Comparison of ENCODE assay signal across 26 mouse cellular contexts in the genomic region with DNA sequence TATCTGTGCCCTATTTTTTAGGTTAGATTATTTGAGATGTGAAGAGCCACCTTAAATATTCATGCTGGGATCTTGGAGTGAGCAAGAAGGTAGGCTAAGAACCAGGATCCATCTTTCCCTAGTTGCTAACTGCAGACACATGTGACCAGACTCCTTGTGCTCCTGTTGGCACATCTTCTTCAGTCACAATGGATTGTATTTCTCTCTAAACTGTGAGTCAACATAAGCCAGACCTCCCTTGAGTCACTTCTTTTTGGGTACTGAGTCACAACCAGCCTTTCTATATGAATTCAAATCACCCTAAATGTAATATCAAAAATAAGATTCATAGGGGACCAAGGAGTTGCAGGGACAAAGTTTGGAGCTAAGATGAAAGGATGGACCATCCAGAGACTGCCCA.
A peak's percentile ranks its signal among the peaks of the same experiment; 100 is the strongest.
DNase-seq lines count a peak whose midpoint lies in the region; ATAC-seq and TF ChIP-seq lines count a peak whose summit lies in the region.
"Had no signal": no experiment of that assay in that cellular context is flagged by ENCODE, and none has a peak within 500 bp of the region (broad histone marks: within the 10 kb centered on the region; RNA-seq: fewer than 3 reads in every experiment).

No protein-coding gene starts in this region.

- H3K9me3 ChIP-seq in heart, embryonic 13.5 days: no peaks in the 10 kb centered on the region
- H3K9me3 ChIP-seq: embryonic facial prominence, embryonic 10.5 days; embryonic facial prominence, embryonic 13.5 days; forebrain, embryonic 10.5 days; forebrain, embryonic 13.5 days; heart, embryonic 12.5 days; hindbrain, embryonic 12.5 days; hindbrain, embryonic 15.5 days had no signal

- DNase-seq in heart, adult 9 months (ENCODE audit: low spot score in 2 of 2): no peak
- DNase-seq in 3T3-L1 (ENCODE audit: low read depth, low spot score): peak; percentile 72
- peak; percentile 53 for DNase-seq in NIH3T3 (ENCODE audit: low read depth)
- no peak for DNase-seq in thymus, adult 2 months
- no peak for DNase-seq in cerebellum, adult 2 months
- DNase-seq: adrenal gland, postnatal 10 days; adrenal gland, postnatal 36 days; cerebellum, adult 11 months; cerebellum, adult 8-10 months; cerebellum, postnatal 10 days; cerebellum, postnatal 36 days; embryo, embryonic 11 days; gastrocnemius, postnatal 10 days; gastrocnemius, postnatal 36 days; kidney, adult 2 months had no signal

- no peak for TF ChIP-seq CTCF in thymus, adult 2 months (IDR thresholded peaks at IDR 0.05; ENCODE audit: borderline replicate concordance, control insufficient read depth, extremely low read depth, insufficient read depth, low read length, poor library complexity)
- no peak for TF ChIP-seq CTCF in cerebellum, adult 2 months (IDR thresholded peaks at IDR 0.05; ENCODE audit: borderline replicate concordance, insufficient read depth, low read depth, low read length)

- H3K9ac ChIP-seq in heart, embryonic 13.5 days: no peak overlapping the region
- H3K9ac ChIP-seq: embryonic facial prominence, embryonic 13.5 days; forebrain, embryonic 13.5 days; heart, embryonic 12.5 days; hindbrain, embryonic 12.5 days; hindbrain, embryonic 15.5 days had no signal

- no peak for TF ChIP-seq POLR2A in thymus, adult 2 months (IDR thresholded peaks at IDR 0.05; ENCODE audit: control insufficient read depth, extremely low read depth, insufficient read depth, low read length, poor library complexity)
- no peak for TF ChIP-seq POLR2A in cerebellum, adult 2 months (IDR thresholded peaks at IDR 0.05; ENCODE audit: borderline replicate concordance, insufficient read depth, low read length)

- H3K4me2 ChIP-seq in heart, embryonic 13.5 days: no peak overlapping the region
- H3K4me2 ChIP-seq: embryonic facial prominence, embryonic 13.5 days; forebrain, embryonic 13.5 days; heart, embryonic 12.5 days; hindbrain, embryonic 12.5 days; hindbrain, embryonic 15.5 days had no signal

- H3K4me3 ChIP-seq in heart, embryonic 13.5 days: no peak overlapping the region
- no peak overlapping the region for H3K4me3 ChIP-seq in thymus, adult 2 months (ENCODE audit: control insufficient read depth, insufficient read depth, low read length)
- no peak overlapping the region for H3K4me3 ChIP-seq in cerebellum, adult 2 months (replicated peaks; ENCODE audit: insufficient read depth, low read depth, low read length)
- H3K4me3 ChIP-seq: embryonic facial prominence, embryonic 10.5 days; embryonic facial prominence, embryonic 13.5 days; forebrain, embryonic 10.5 days; forebrain, embryonic 13.5 days; heart, embryonic 12.5 days; hindbrain, embryonic 12.5 days; hindbrain, embryonic 15.5 days had no signal

- H3K4me1 ChIP-seq in heart, embryonic 13.5 days: peaks cover 23% of the 10 kb centered on the region
- H3K4me1 ChIP-seq in thymus, adult 2 months (replicated peaks; ENCODE audit: control insufficient read depth, insufficient read depth, low read length): no peaks in the 10 kb centered on the region
- no peaks in the 10 kb centered on the region for H3K4me1 ChIP-seq in cerebellum, adult 2 months (ENCODE audit: control insufficient read depth, insufficient read depth, low read length)
- H3K4me1 ChIP-seq: embryonic facial prominence, embryonic 10.5 days; forebrain, embryonic 10.5 days; forebrain, embryonic 13.5 days; hindbrain, embryonic 12.5 days; hindbrain, embryonic 15.5 days had no signal

- H3K36me3 ChIP-seq in heart, embryonic 13.5 days: no peaks in the 10 kb centered on the region
- no peaks in the 10 kb centered on the region for H3K36me3 ChIP-seq in thymus, adult 2 months (ENCODE audit: control insufficient read depth, insufficient read depth, low read length)
- H3K36me3 ChIP-seq: embryonic facial prominence, embryonic 10.5 days; embryonic facial prominence, embryonic 13.5 days; forebrain, embryonic 10.5 days; heart, embryonic 12.5 days; hindbrain, embryonic 12.5 days; hindbrain, embryonic 15.5 days had no signal

- no peaks in the 10 kb centered on the region for H3K27me3 ChIP-seq in heart, embryonic 13.5 days (replicated peaks)
- H3K27me3 ChIP-seq in thymus, adult 2 months (ENCODE audit: control insufficient read depth, insufficient read depth, low read length): no peaks in the 10 kb centered on the region
- H3K27me3 ChIP-seq in cerebellum, adult 2 months (ENCODE audit: control insufficient read depth, insufficient read depth, low read length): no peaks in the 10 kb centered on the region
- H3K27me3 ChIP-seq: embryonic facial prominence, embryonic 13.5 days; forebrain, embryonic 13.5 days; heart, embryonic 12.5 days; hindbrain, embryonic 12.5 days; hindbrain, embryonic 15.5 days; Patski had no signal

- ATAC-seq in heart, embryonic 13.5 days (ENCODE audit: extremely low read depth, insufficient number of reproducible peaks, low FRiP score, low TSS enrichment): no peak
- ATAC-seq: forebrain, embryonic 13.5 days; forebrain, embryonic 16.5 days; intestine, postnatal 0 days; Patski had no signal

- peak overlapping the region; percentile 85 for H3K27ac ChIP-seq in heart, embryonic 13.5 days (replicated peaks)
- no peak overlapping the region for H3K27ac ChIP-seq in thymus, adult 2 months (ENCODE audit: control insufficient read depth, insufficient read depth, low read length)
- H3K27ac ChIP-seq in cerebellum, adult 2 months (ENCODE audit: insufficient read depth, low read length): no peak overlapping the region
- H3K27ac ChIP-seq: embryonic facial prominence, embryonic 10.5 days; embryonic facial prominence, embryonic 13.5 days; forebrain, embryonic 10.5 days; forebrain, embryonic 13.5 days; hindbrain, embryonic 12.5 days; hindbrain, embryonic 15.5 days had no signal

Comparison
In these comparisons a context has a peak if more than half of its experiments do, and no peak if none do; other contexts are left out.
1. DNase-seq: peak in 3T3-L1 (single experiment) and NIH3T3 (single experiment); none in heart, adult 9 months (0 of 2), thymus, adult 2 months (single experiment) and cerebellum, adult 2 months (0 of 2).